Mouse (Mus musculus) neural tube, embryonic 15.5 days (tissue): Measurements from ENCODE around the gene Scn4b. TPM values are rescaled to one million over a fixed set of nuclear protein-coding genes. Genes with fewer than 3 reads are reported as not detected.

Source experiments
- ATAC-seq: fragments of 200-750 bp; cut with Nextera tagmentation; 2 replicates; pipeline ENCODE4 v1.8.0; 2017; ENCODE audit warnings: mild to moderate bottlenecking, moderate TSS enrichment, moderate library complexity; ENCODE audit not compliant: low FRiP score
- H3K27ac ChIP-seq: fragments of 300-500 bp; sonication (generic); replicated peaks from 2 replicates; pipeline ENCODE4 v1.5.1; 2015; ENCODE audit warnings: mild to moderate bottlenecking, inconsistent platforms
- H3K27me3 ChIP-seq: fragments of 300-500 bp; sonication (generic); replicated peaks from 2 replicates; pipeline ENCODE4 v1.6.1; 2015; ENCODE audit warnings: inconsistent platforms
- H3K36me3 ChIP-seq: fragments of 300-500 bp; sonication (generic); 2 replicates; pipeline ENCODE4 v1.6.1; 2015; ENCODE audit warnings: inconsistent platforms
- H3K4me1 ChIP-seq: fragments of 300-500 bp; sonication (generic); 2 replicates; pipeline ENCODE4 v1.6.1; 2015; ENCODE audit warnings: inconsistent platforms
- H3K4me2 ChIP-seq: fragments of 300-500 bp; sonication (generic); 2 replicates; pipeline ENCODE4 v1.6.1; 2015; ENCODE audit warnings: inconsistent platforms, mild to moderate bottlenecking, moderate library complexity
- H3K4me3 ChIP-seq: fragments of 300-500 bp; sonication (generic); replicated peaks from 2 replicates; pipeline ENCODE4 v1.5.1; 2015; ENCODE audit warnings: mild to moderate bottlenecking, inconsistent platforms
- H3K9ac ChIP-seq: fragments of 300-500 bp; sonication (generic); replicated peaks from 2 replicates; pipeline ENCODE4 v1.6.1; 2015; ENCODE audit warnings: mild to moderate bottlenecking, inconsistent platforms
- H3K9me3 ChIP-seq: fragments of 300-500 bp; sonication (generic); replicated peaks from 2 replicates; pipeline ENCODE4 v1.6.1; 2016; ENCODE audit warnings: inconsistent platforms
- WGBS: fragments of 180-500 bp; shearing (Covaris S2); methylation state at CpG from one replicate; pipeline ENCODE4 v1.1.7; 2015; ENCODE audit warnings: mixed read lengths; 5-methylcytosine and 5-hydroxymethylcytosine counted together
- polyA plus RNA-seq: library from polyadenylated mRNA; unstranded; fragments of >200 nt; fragmentation: Nextera tagmentation; extraction: Ambion mirVana; gene quantifications from 2 replicates; pipeline ENCODE4 v1.2.1, GENCODE M21; 2015

The Scn4b gene
- polyA plus RNA-seq, 1 experiment from 2014 or later: 0.55 TPM

GRCm38 (mm10) chr9:45133484-45134310 is 4.5 kb upstream of the Scn4b start:
- ATAC-seq: no peak
- WGBS: 22% methylated on average over 5 of the region's 5 CpGs
- Histone ChIP-seq H3K9ac (no peak overlapping the region), H3K9me3 (no peaks in the 10 kb centered on the region), H3K4me3 (no peak overlapping the region), H3K4me1 (peaks cover 10% of the 10 kb centered on the region), H3K36me3 (no peaks in the 10 kb centered on the region), H3K27ac (no peak overlapping the region), H3K4me2 (no peak overlapping the region), H3K27me3 (peaks cover 45% of the 10 kb centered on the region)

GRCm38 (mm10) chr9:45136442-45137169 is 1.6 kb upstream of the Scn4b start:
- Histone ChIP-seq H3K9ac (no peak overlapping the region), H3K9me3 (no peaks in the 10 kb centered on the region), H3K36me3 (no peaks in the 10 kb centered on the region), H3K27me3 (peaks cover 73% of the 10 kb centered on the region), H3K4me1 (peaks cover 16% of the 10 kb centered on the region), H3K27ac (no peak overlapping the region), H3K4me2 (no peak overlapping the region), H3K4me3 (no peak overlapping the region)
- ATAC-seq: no peak
- WGBS: 9% methylated on average over 7 of the region's 7 CpGs

GRCm38 (mm10) chr9:45139082-45139481 is 887 bp downstream of the Scn4b start:
- Histone ChIP-seq H3K27ac (no peak overlapping the region), H3K9ac (0 out of 2 replicates have a peak overlapping the region, but pooled peaks have one; percentile 47), H3K4me2 (peak overlapping the region; percentile 96), H3K27me3 (peaks cover 96% of the 10 kb centered on the region), H3K4me3 (peak overlapping the region; percentile 51), H3K36me3 (no peaks in the 10 kb centered on the region), H3K9me3 (no peaks in the 10 kb centered on the region), H3K4me1 (peaks cover 16% of the 10 kb centered on the region)
- WGBS: 8% methylated on average over 7 of the region's 7 CpGs
- ATAC-seq: no peak

- no peak for ATAC-seq
- H3K27ac ChIP-seq: no peak overlapping the region
- H3K36me3 ChIP-seq: no peaks in the 10 kb centered on the region
- no peak overlapping the region for H3K9ac ChIP-seq
- H3K4me3 ChIP-seq: no peak overlapping the region
- peaks cover 21% of the 10 kb centered on the region for H3K4me1 ChIP-seq
- 45% methylated on average over 7 of the region's 7 CpGs for WGBS
- peaks cover 91% of the 10 kb centered on the region for H3K27me3 ChIP-seq
- no peaks in the 10 kb centered on the region for H3K9me3 ChIP-seq
- H3K4me2 ChIP-seq: no peak overlapping the region
Observed at GRCm38 (mm10) chr9:45140945-45141344, 2.8 kb downstream of the Scn4b start.

GRCm38 (mm10) chr9:45142686-45143085 is 4.5 kb downstream of the Scn4b start:
- H3K4me1 ChIP-seq: peaks cover 23% of the 10 kb centered on the region
- no peak overlapping the region for H3K4me2 ChIP-seq
- WGBS: 55% methylated on average over 3 of the region's 3 CpGs
- peaks cover 87% of the 10 kb centered on the region for H3K27me3 ChIP-seq
- H3K9ac ChIP-seq: no peak overlapping the region
- no peaks in the 10 kb centered on the region for H3K36me3 ChIP-seq
- no peaks in the 10 kb centered on the region for H3K9me3 ChIP-seq
- H3K4me3 ChIP-seq: no peak overlapping the region
- no peak overlapping the region for H3K27ac ChIP-seq
- ATAC-seq: no peak

- peak overlapping the region; percentile 41 for H3K4me3 ChIP-seq
- WGBS: 3% methylated on average over 27 of the region's 27 CpGs
- no peaks in the 10 kb centered on the region for H3K9me3 ChIP-seq
- peak overlapping the region; percentile 43 for H3K9ac ChIP-seq
- no peaks in the 10 kb centered on the region for H3K36me3 ChIP-seq
- peak; percentile 70; the same call in 1 of the 2 replicates for ATAC-seq
- peaks cover 7% of the 10 kb centered on the region for H3K4me1 ChIP-seq
- peak overlapping the region; percentile 88 for H3K4me2 ChIP-seq
- H3K27ac ChIP-seq: no peak overlapping the region
- H3K27me3 ChIP-seq: peaks cover 83% of the 10 kb centered on the region
Observed at GRCm38 (mm10) chr9:45145533-45146266, 7.5 kb downstream of the Scn4b start.

- H3K4me1 ChIP-seq: peaks cover 7% of the 10 kb centered on the region
- no peak overlapping the region for H3K27ac ChIP-seq
- peaks cover 79% of the 10 kb centered on the region for H3K27me3 ChIP-seq
- under 1% methylated on average over 5 of the region's 5 CpGs for WGBS
- H3K4me2 ChIP-seq: peak overlapping the region; percentile 88
- H3K9me3 ChIP-seq: no peaks in the 10 kb centered on the region
- H3K4me3 ChIP-seq: peak overlapping the region; percentile 41
- peak overlapping the region; percentile 43 for H3K9ac ChIP-seq
- no peaks in the 10 kb centered on the region for H3K36me3 ChIP-seq
- ATAC-seq: peak; percentile 59; the same call in 1 of the 2 replicates
Observed at GRCm38 (mm10) chr9:45146267-45146597, 8.0 kb downstream of the Scn4b start.

GRCm38 (mm10) chr9:45150933-45151332 is 12.7 kb downstream of the Scn4b start:
- H3K36me3 ChIP-seq: no peaks in the 10 kb centered on the region
- 50% methylated on average over 1 of the region's 1 CpGs for WGBS
- H3K27me3 ChIP-seq: peaks cover 41% of the 10 kb centered on the region
- H3K9me3 ChIP-seq: no peaks in the 10 kb centered on the region
- no peak overlapping the region for H3K9ac ChIP-seq
- no peak overlapping the region for H3K4me2 ChIP-seq
- ATAC-seq: no peak
- H3K4me3 ChIP-seq: no peak overlapping the region
- peaks cover 3% of the 10 kb centered on the region for H3K4me1 ChIP-seq
- no peak overlapping the region for H3K27ac ChIP-seq

GRCm38 (mm10) chr9:45153361-45153760 is 15.2 kb downstream of the Scn4b start:
- Histone ChIP-seq H3K4me1 (no peaks in the 10 kb centered on the region), H3K9ac (no peak overlapping the region), H3K27ac (no peak overlapping the region), H3K4me3 (no peak overlapping the region), H3K4me2 (no peak overlapping the region), H3K36me3 (no peaks in the 10 kb centered on the region), H3K9me3 (no peaks in the 10 kb centered on the region), H3K27me3 (peaks cover 22% of the 10 kb centered on the region)
- ATAC-seq: no peak
- 78% methylated on average over 7 of the region's 7 CpGs for WGBS

- H3K9me3 ChIP-seq: no peaks in the 10 kb centered on the region
- ATAC-seq: no peak
- H3K4me2 ChIP-seq: no peak overlapping the region
- H3K27me3 ChIP-seq: no peaks in the 10 kb centered on the region
- H3K36me3 ChIP-seq: no peaks in the 10 kb centered on the region
- WGBS: 75% methylated on average over 5 of the region's 5 CpGs
- H3K9ac ChIP-seq: no peak overlapping the region
- no peak overlapping the region for H3K4me3 ChIP-seq
- H3K4me1 ChIP-seq: no peaks in the 10 kb centered on the region
- H3K27ac ChIP-seq: no peak overlapping the region
Observed at GRCm38 (mm10) chr9:45167903-45168302, 29.7 kb downstream of the Scn4b start.

- no peak for ATAC-seq
- H3K9ac ChIP-seq: no peak overlapping the region
- no peaks in the 10 kb centered on the region for H3K27me3 ChIP-seq
- H3K4me3 ChIP-seq: no peak overlapping the region
- H3K4me2 ChIP-seq: no peak overlapping the region
- no peak overlapping the region for H3K27ac ChIP-seq
- 82% methylated on average over 5 of the region's 5 CpGs for WGBS
- no peaks in the 10 kb centered on the region for H3K36me3 ChIP-seq
- no peaks in the 10 kb centered on the region for H3K9me3 ChIP-seq
- H3K4me1 ChIP-seq: no peaks in the 10 kb centered on the region
Observed at GRCm38 (mm10) chr9:45170150-45170549, 32.0 kb downstream of the Scn4b start.
